Mouse (Mus musculus): ENCODE results near the gene Arhgef2. TPM values are rescaled to one million over a fixed set of nuclear protein-coding genes. Genes with fewer than 3 reads are reported as not detected.

The Arhgef2 gene
- polyA plus RNA-seq, 3 experiments from 2014 or later = 37.5 to 56.4 (median 46.5) TPM

- peak; percentile 97 for ATAC-seq
These were observed 79.5 kb downstream of the Arhgef2 start, which contains the start of gene Khdc4 for GRCm38 (mm10) chr3:88684980-88685941. Gene Khdc4 (plus strand): TSS chr3:88685803.

- peak; percentile 3 for ATAC-seq
These were observed 80.2 kb downstream of the Arhgef2 start for GRCm38 (mm10) chr3:88685958-88686451.

- ATAC-seq = no peak
These were observed 81.2 kb downstream of the Arhgef2 start for GRCm38 (mm10) chr3:88686734-88687611.

- no peak for ATAC-seq
These were observed 83.3 kb downstream of the Arhgef2 start for GRCm38 (mm10) chr3:88689079-88689478.

- no peak for ATAC-seq
These were observed 89.8 kb downstream of the Arhgef2 start for GRCm38 (mm10) chr3:88695545-88695944.

Other genes with a start within 250 kb of the Arhgef2 start
- not detected for gene Paqr6, start 241.4 kb upstream of the Arhgef2 start, polyA plus RNA-seq (2017; shearing (Covaris generic))
- gene Bglap3, start 233.2 kb upstream of the Arhgef2 start, polyA plus RNA-seq (2017; shearing (Covaris generic)) = not detected
- gene Bglap2, start 227.3 kb upstream of the Arhgef2 start, polyA plus RNA-seq (2017; shearing (Covaris generic)) = not detected
- not detected for gene Bglap, start 221.5 kb upstream of the Arhgef2 start, polyA plus RNA-seq (2017; shearing (Covaris generic))
- 100 to 1,000 TPM in 1 of 3 experiments, 10 to 100 TPM in 2; 46.3 to 105 (median 50.5) TPM for gene Pmf1, start 195.6 kb upstream of the Arhgef2 start, polyA plus RNA-seq (2017; shearing (Covaris generic))
- 10 to 100 TPM; 11.2 to 14.6 (median 14.4) TPM for gene Slc25a44, start 180.8 kb upstream of the Arhgef2 start, polyA plus RNA-seq (2017; shearing (Covaris generic))
- 10 to 100 TPM; 24.5 to 49.0 (median 28.3) TPM for gene Sema4a, start 144.8 kb upstream of the Arhgef2 start, polyA plus RNA-seq (2017; shearing (Covaris generic))
- 1 to 10 TPM; 2.6 to 8.0 (median 4.0) TPM for gene Lmna, start 96.0 kb upstream of the Arhgef2 start, polyA plus RNA-seq (2017; shearing (Covaris generic))
- gene Mex3a, start 73.6 kb upstream of the Arhgef2 start, polyA plus RNA-seq (2017; shearing (Covaris generic)) = under 1 TPM; 0.17 to 0.20 (median 0.18) TPM
- not detected for gene Rab25, start 57.7 kb upstream of the Arhgef2 start, polyA plus RNA-seq (2017; shearing (Covaris generic))
- gene Lamtor2, start 52.9 kb upstream of the Arhgef2 start, polyA plus RNA-seq (2017; shearing (Covaris generic)) = 100 to 1,000 TPM; 149 to 189 (median 187) TPM
- 10 to 100 TPM in 2 of 3 experiments, 1 to 10 TPM in 1; 9.8 to 15.5 (median 12.1) TPM for gene Ubqln4, start 52.2 kb upstream of the Arhgef2 start, polyA plus RNA-seq (2017; shearing (Covaris generic))
- 100 to 1,000 TPM; 131 to 197 (median 161) TPM for gene Ssr2, start 30.1 kb upstream of the Arhgef2 start, polyA plus RNA-seq (2017; shearing (Covaris generic))
- not detected for gene Rxfp4, start 47.2 kb downstream of the Arhgef2 start, polyA plus RNA-seq (2017; shearing (Covaris generic))
- gene Khdc4, start 79.8 kb downstream of the Arhgef2 start, polyA plus RNA-seq (2017; shearing (Covaris generic)) = 10 to 100 TPM; 36.1 to 57.0 (median 47.9) TPM
- 10 to 100 TPM; 34.1 to 55.2 (median 40.3) TPM for gene Rit1, start 110.9 kb downstream of the Arhgef2 start, polyA plus RNA-seq (2017; shearing (Covaris generic))
- 100 to 1,000 TPM; 105 to 132 (median 111) TPM for gene Syt11, start 169.2 kb downstream of the Arhgef2 start, polyA plus RNA-seq (2017; shearing (Covaris generic))
- gene Gon4l, start 229.3 kb downstream of the Arhgef2 start, polyA plus RNA-seq (2017; shearing (Covaris generic)) = 10 to 100 TPM; 13.5 to 17.9 (median 15.0) TPM